Mouse (Mus musculus) embryonic facial prominence, embryonic 10.5 days (tissue): Measurements from ENCODE around the gene Atp5c1. TPM values are rescaled to one million over a fixed set of nuclear protein-coding genes. Genes with fewer than 3 reads are reported as not detected.

Experiments used
- DNase-seq: peaks from one replicate; pipeline ENCODE4 v3.0.0-alpha.2; 2017; ENCODE audit warnings: low spot score
- H3K27ac ChIP-seq: fragments of 300-500 bp; sonication (generic); replicated peaks from 2 replicates; pipeline ENCODE4 v1.5.1; 2016; ENCODE audit warnings: mild to moderate bottlenecking
- H3K27me3 ChIP-seq: fragments of 300-500 bp; sonication (generic); replicated peaks from 2 replicates; pipeline ENCODE4 v1.6.1; 2016; ENCODE audit warnings: low read depth, mild to moderate bottlenecking; ENCODE audit not compliant: poor library complexity, severe bottlenecking
- H3K36me3 ChIP-seq: fragments of 300-500 bp; sonication (generic); replicated peaks from 2 replicates; pipeline ENCODE4 v1.6.1; 2016; ENCODE audit warnings: mild to moderate bottlenecking, moderate library complexity
- H3K4me1 ChIP-seq: fragments of 300-500 bp; sonication (generic); 2 replicates; pipeline ENCODE4 v1.6.1; 2016
- H3K4me3 ChIP-seq: fragments of 300-500 bp; sonication (generic); 2 replicates; pipeline ENCODE4 v1.5.1; 2016; ENCODE audit warnings: mild to moderate bottlenecking, moderate library complexity
- H3K9me3 ChIP-seq: fragments of 300-500 bp; sonication (generic); 2 replicates; pipeline ENCODE4 v1.6.1; 2016; ENCODE audit warnings: mild to moderate bottlenecking
- WGBS: fragments of 180-500 bp; shearing (Covaris S2); methylation state at CpG from one replicate; pipeline ENCODE4 v1.1.7; 2016; 5-methylcytosine and 5-hydroxymethylcytosine counted together
- polyA plus RNA-seq: library from polyadenylated mRNA; unstranded; fragments of >200 nt; fragmentation: Nextera tagmentation; extraction: Ambion mirVana; gene quantifications from 2 replicates; pipeline ENCODE4 v1.2.1, GENCODE M21; 2016

The Atp5c1 gene
- polyA plus RNA-seq, 1 experiment from 2014 or later = 511 TPM

GRCm38 (mm10) chr2:10047758-10048436, 32.4 kb downstream of the Atp5c1 start:
- H3K4me1 ChIP-seq = peaks cover 19% of the 10 kb centered on the region
- no peaks in the 10 kb centered on the region for H3K27me3 ChIP-seq
- WGBS = under 1% methylated on average over 47 of the region's 47 CpGs
- peak; percentile 51 for DNase-seq
- no peaks in the 10 kb centered on the region for H3K9me3 ChIP-seq
- peak overlapping the region; percentile 99 for H3K4me3 ChIP-seq
- peak overlapping the region; percentile 92 for H3K27ac ChIP-seq
- peaks cover under 1% of the 10 kb centered on the region; the same call in 1 of the 2 replicates for H3K36me3 ChIP-seq

GRCm38 (mm10) chr2:10034976-10035375, 45.3 kb downstream of the Atp5c1 start:
- Histone ChIP-seq H3K9me3 (no peaks in the 10 kb centered on the region), H3K4me1 (peaks cover 6% of the 10 kb centered on the region), H3K27me3 (no peaks in the 10 kb centered on the region), H3K27ac (no peak overlapping the region), H3K36me3 (peaks cover 11% of the 10 kb centered on the region), H3K4me3 (no peak overlapping the region)
- 88% methylated on average over 3 of the region's 3 CpGs for WGBS
- DNase-seq = no peak

- Histone ChIP-seq H3K4me3 (no peak overlapping the region), H3K27me3 (no peaks in the 10 kb centered on the region), H3K36me3 (no peaks in the 10 kb centered on the region; the same call in 1 of the 2 replicates), H3K27ac (no peak overlapping the region), H3K9me3 (no peaks in the 10 kb centered on the region), H3K4me1 (peaks cover 6% of the 10 kb centered on the region)
- no peak for DNase-seq
- 82% methylated on average over 4 of the region's 4 CpGs for WGBS
Observed at GRCm38 (mm10) chr2:10033684-10034083, 46.6 kb downstream of the Atp5c1 start.

- DNase-seq = no peak
- H3K4me1 ChIP-seq = peaks cover 6% of the 10 kb centered on the region
- H3K27me3 ChIP-seq = no peaks in the 10 kb centered on the region
- no peaks in the 10 kb centered on the region for H3K36me3 ChIP-seq
- no peak overlapping the region for H3K27ac ChIP-seq
- WGBS = 70% methylated on average over 7 of the region's 7 CpGs
- H3K9me3 ChIP-seq = no peaks in the 10 kb centered on the region
- H3K4me3 ChIP-seq = no peak overlapping the region
Observed at GRCm38 (mm10) chr2:10029755-10030154, 50.6 kb downstream of the Atp5c1 start.

- Histone ChIP-seq H3K4me3 (no peak overlapping the region), H3K4me1 (no peaks in the 10 kb centered on the region), H3K9me3 (no peaks in the 10 kb centered on the region), H3K27ac (no peak overlapping the region), H3K27me3 (no peaks in the 10 kb centered on the region), H3K36me3 (no peaks in the 10 kb centered on the region)
- WGBS = 86% methylated on average over 6 of the region's 6 CpGs
- no peak for DNase-seq
Observed at GRCm38 (mm10) chr2:10024264-10024663, 56.0 kb downstream of the Atp5c1 start.

- H3K36me3 ChIP-seq = no peaks in the 10 kb centered on the region
- 92% methylated on average over 11 of the region's 11 CpGs for WGBS
- H3K27ac ChIP-seq = no peak overlapping the region
- no peaks in the 10 kb centered on the region for H3K4me1 ChIP-seq
- no peaks in the 10 kb centered on the region for H3K9me3 ChIP-seq
- DNase-seq = no peak
- no peaks in the 10 kb centered on the region for H3K27me3 ChIP-seq
- no peak overlapping the region for H3K4me3 ChIP-seq
Observed at GRCm38 (mm10) chr2:10021296-10021695, 59.0 kb downstream of the Atp5c1 start.

- Histone ChIP-seq H3K9me3 (no peaks in the 10 kb centered on the region), H3K4me3 (no peak overlapping the region), H3K4me1 (0 out of 2 replicates have a peak, but pooled peaks cover 1% of the 10 kb centered on the region), H3K36me3 (no peaks in the 10 kb centered on the region), H3K27ac (no peak overlapping the region), H3K27me3 (no peaks in the 10 kb centered on the region)
- 83% methylated on average over 10 of the region's 10 CpGs for WGBS
- no peak for DNase-seq
Observed at GRCm38 (mm10) chr2:10014951-10015635, 65.2 kb downstream of the Atp5c1 start.

- no peak for DNase-seq
- H3K9me3 ChIP-seq = no peaks in the 10 kb centered on the region
- WGBS = 36% methylated on average over 7 of the region's 7 CpGs
- peaks cover 12% of the 10 kb centered on the region; the same call in 1 of the 2 replicates for H3K4me1 ChIP-seq
- no peaks in the 10 kb centered on the region for H3K36me3 ChIP-seq
- no peak overlapping the region for H3K4me3 ChIP-seq
- H3K27ac ChIP-seq = no peak overlapping the region
- H3K27me3 ChIP-seq = no peaks in the 10 kb centered on the region
Observed at GRCm38 (mm10) chr2:10010263-10010909, 69.9 kb downstream of the Atp5c1 start.

GRCm38 (mm10) chr2:10009671-10010254, 70.5 kb downstream of the Atp5c1 start:
- Histone ChIP-seq H3K4me1 (peaks cover 12% of the 10 kb centered on the region; the same call in 1 of the 2 replicates), H3K9me3 (no peaks in the 10 kb centered on the region), H3K4me3 (no peak overlapping the region), H3K36me3 (no peaks in the 10 kb centered on the region), H3K27me3 (no peaks in the 10 kb centered on the region), H3K27ac (no peak overlapping the region)
- DNase-seq = no peak
- 79% methylated on average over 13 of the region's 13 CpGs for WGBS

- Histone ChIP-seq H3K27me3 (no peaks in the 10 kb centered on the region), H3K27ac (no peak overlapping the region), H3K4me1 (peaks cover 12% of the 10 kb centered on the region; the same call in 1 of the 2 replicates), H3K9me3 (no peaks in the 10 kb centered on the region), H3K36me3 (no peaks in the 10 kb centered on the region), H3K4me3 (no peak overlapping the region)
- DNase-seq = no peak
- 87% methylated on average over 4 of the region's 4 CpGs for WGBS
Observed at GRCm38 (mm10) chr2:10008593-10008992, 71.7 kb downstream of the Atp5c1 start.
